Mouse (Mus musculus): Measurements from ENCODE around the gene Pebp1.

Pebp1 gene

GRCm38 (mm10) chr5:117236540-117236939, 50.9 kb downstream of the Pebp1 start:
- DNase-seq = no peak
